Mouse (Mus musculus): Measurements from ENCODE around the gene Etl4.
"Not testable (repeated sequence)": the region's sequence is repeated elsewhere in the genome, so short reads cannot be mapped to it uniquely, and the experiment has no call there.

Gene Etl4

DNA sequence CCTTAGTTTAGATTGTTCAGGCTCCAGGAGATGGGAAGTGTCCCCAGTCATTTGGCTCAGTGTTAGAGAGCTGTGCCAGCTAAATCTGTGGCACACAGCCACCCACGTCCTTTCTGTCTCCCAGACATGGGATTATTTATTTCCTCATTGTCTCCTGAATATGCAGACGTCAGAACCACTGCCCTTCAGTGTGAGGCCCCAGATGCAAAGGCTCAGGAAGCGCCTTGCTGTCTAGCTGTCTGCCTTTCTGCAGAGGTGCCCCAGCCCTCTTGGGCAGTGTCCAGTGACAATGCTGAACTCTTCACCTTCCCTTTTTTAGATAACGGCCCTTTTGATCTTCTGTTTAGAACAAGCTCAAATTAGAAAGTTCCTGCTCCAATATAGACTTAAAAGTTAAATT is 740.2 kb downstream of the Etl4 start:
- peak; percentile 3 to 5 for DNase-seq (ENCODE audit: low spot score in 2 of 2)

- DNase-seq (ENCODE audit: low spot score in 2 of 2): no peak
Measured at GRCm38 (mm10) chr2:20653116-20653515, 743.5 kb downstream of the Etl4 start.

- no peak for DNase-seq (ENCODE audit: low spot score in 2 of 2)
Measured at GRCm38 (mm10) chr2:20654058-20654457, 744.5 kb downstream of the Etl4 start.

GRCm38 (mm10) chr2:20654598-20655340 is 745.2 kb downstream of the Etl4 start:
- no peak for DNase-seq (ENCODE audit: low spot score in 2 of 2)

DNA sequence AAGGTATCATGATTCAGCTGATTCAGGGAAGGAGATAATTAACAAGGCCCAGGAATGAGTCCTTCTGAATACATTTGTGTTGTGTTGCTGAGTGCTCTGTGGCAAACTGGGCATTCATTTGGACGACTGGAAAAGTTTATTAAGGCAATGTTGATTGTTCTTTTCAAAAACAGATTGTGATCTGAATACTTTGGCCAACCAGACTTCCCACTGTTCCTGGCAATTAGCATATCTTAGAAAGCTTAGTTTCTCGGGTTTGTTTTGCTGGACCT is 745.7 kb downstream of the Etl4 start:
- no peak for DNase-seq (ENCODE audit: low spot score in 2 of 2)

- no peak for DNase-seq (ENCODE audit: low spot score in 2 of 2)
Measured at GRCm38 (mm10) chr2:20657856-20658255, 748.3 kb downstream of the Etl4 start.

GRCm38 (mm10) chr2:20661841-20662240 is 752.3 kb downstream of the Etl4 start:
- DNase-seq (ENCODE audit: low spot score in 2 of 2): no peak

DNA sequence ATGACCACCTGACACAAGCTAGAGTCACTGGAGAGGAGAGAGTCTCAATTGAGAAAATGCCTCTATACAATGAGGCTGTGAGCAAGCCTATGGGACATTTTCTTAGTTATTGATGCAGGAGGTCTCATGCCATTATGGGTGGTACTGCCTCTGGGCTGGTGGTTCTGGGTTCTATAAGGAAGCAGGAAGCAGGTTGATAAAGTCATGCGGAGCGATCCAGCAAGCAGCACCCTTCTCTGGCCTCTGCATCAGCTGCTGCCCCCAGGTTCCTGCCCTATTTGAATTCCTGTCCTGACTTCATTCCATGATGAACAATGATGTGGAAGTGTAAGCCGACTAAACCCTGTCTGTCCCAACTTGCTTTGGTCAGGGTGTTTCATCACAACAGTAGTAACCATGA is 753.1 kb downstream of the Etl4 start:
- DNase-seq (ENCODE audit: low spot score in 2 of 2): no peak

DNA sequence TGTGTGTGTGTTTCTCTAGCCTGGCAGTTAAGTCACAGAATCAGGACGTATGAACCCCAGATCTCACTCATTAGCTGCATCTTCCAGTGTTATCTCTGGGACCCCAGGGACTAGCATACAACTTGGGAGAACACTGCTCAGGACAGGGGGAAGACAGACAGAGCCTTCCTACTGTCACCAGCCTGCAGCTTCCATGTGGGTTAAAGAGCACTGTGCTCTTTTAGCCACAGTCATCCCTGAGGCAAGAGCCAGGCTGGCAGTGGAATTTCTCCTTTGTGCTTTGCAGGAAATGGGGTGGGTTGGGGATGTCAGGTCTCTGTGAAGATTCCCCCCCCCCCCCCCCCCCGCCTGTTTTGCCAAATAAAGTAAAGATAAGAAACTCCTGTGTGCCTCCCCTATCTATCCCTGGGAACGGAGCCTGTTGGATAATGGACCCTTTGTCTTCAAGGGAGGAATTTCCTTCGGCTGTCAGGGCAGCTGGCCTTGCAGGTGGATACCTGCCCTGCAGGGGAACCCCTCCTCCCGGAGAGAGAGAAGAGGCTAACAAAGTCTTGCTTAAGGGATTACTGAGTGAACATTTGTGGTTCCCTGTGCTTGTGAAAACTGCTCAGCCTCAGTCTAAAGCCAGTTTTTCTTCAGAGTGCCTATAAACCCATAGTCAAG is 755.9 kb downstream of the Etl4 start:
- no peak for DNase-seq (ENCODE audit: low spot score in 2 of 2)

GRCm38 (mm10) chr2:20666051-20666478 is 756.5 kb downstream of the Etl4 start:
- DNase-seq (ENCODE audit: low spot score in 2 of 2): peak in 1 of 2 experiments; percentile 18

DNA sequence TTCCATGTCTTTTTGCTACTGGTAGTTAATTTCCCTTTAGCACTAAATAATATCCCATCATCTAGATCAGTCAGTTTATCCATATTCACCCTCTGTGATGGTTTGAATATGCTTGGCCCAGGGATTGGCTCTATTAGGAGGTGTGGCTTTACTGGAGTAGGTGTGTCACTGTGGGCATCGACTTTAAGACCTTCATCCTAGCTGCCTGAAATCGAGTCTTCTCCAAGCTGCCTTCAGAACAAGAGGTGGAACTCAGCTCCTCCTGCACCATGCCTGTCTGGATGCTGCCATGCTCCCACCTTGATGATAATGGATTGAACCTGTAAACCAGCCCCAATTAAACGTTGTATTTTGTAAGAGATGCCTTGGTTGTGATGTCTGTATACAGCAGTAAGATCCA is 758.3 kb downstream of the Etl4 start:
- no peak for DNase-seq (ENCODE audit: low spot score in 2 of 2)

DNA sequence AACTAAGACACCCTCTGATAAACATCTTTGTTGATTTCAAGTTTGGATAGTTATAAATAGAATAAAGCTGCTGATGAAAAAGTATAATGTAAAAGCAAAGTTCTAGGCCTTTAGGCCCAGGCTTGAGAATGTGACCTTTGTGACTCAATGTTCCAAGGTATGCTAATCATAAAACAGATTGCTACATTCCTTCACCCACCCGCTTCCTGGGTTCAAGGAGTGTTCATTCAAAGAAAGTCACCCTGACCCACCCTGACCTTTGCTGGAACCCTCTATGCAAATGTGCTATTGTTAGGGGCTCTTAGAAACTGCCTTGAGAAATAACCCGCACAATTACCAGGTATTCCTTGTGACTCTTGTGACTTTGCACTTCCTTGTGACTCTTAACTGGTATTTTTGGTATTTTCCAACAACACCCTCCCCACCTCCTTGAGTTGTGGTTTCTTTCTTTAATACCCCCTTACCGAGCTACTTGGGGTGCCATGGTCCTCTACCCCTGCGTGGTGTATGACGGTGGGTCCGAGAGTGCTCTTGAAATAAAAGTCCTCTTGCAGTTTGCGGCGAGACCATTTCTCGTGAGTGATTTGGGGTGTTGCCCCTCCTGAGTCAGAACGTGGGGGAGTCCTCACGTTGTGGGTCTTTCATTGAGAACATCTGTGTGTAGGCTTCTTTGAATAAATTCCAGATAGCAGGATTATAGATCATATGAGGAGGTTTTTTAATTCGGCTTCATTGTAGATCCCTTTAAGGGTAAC is 758.9 kb downstream of the Etl4 start:
- DNase-seq (ENCODE audit: low spot score in 2 of 2): not testable (repeated sequence)

- DNase-seq (ENCODE audit: low spot score in 2 of 2): no peak
Measured at GRCm38 (mm10) chr2:20669367-20669766, 759.8 kb downstream of the Etl4 start.

GRCm38 (mm10) chr2:20671546-20672255 is 762.1 kb downstream of the Etl4 start:
- DNase-seq (ENCODE audit: low spot score in 2 of 2): no peak

DNA sequence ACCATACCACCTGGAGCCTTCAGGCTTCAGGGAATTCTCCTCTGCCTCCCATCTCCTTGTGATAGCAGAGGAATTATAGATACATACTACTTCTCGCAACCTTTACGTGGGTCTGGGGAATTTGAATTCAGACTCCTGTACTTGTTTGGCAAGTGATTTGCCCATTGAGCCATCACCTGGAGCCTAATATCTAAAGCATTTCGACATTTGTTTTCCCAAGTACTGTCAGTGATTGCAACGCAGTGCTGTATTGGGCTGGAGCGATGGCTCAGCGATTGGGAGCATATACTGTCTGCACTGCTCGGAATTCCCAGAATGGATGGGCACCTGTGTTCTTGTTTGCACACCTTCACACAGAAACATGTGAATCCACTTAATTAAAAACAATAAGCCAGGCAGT is 762.7 kb downstream of the Etl4 start:
- no peak for DNase-seq (ENCODE audit: low spot score in 2 of 2)

GRCm38 (mm10) chr2:20672803-20673603 is 763.4 kb downstream of the Etl4 start:
- peak; percentile 15 to 30 for DNase-seq (ENCODE audit: low spot score in 2 of 2)

DNA sequence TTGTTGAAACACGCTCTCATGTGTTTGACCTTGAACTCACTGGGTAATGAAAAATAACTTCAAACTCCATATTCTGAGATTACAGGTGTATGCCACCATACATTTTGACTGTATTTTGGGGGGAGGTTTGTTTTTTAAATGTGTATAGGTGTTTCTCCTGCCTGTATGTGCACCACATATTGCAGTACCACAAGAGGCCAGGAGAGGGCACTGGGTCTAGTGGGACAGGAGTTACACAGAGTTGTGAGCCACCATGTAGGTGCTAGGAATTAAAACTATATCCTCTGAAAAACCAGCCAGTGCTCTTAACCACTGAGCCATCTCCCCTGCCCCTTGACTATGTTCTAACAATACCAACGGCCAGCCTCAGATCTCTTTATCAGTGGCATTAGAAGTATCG is 766.8 kb downstream of the Etl4 start:
- DNase-seq (ENCODE audit: low spot score in 2 of 2): no peak

GRCm38 (mm10) chr2:20678793-20679192 is 769.2 kb downstream of the Etl4 start:
- DNase-seq (ENCODE audit: low spot score in 2 of 2): no peak

- DNase-seq (ENCODE audit: low spot score in 2 of 2): not testable (repeated sequence)
Measured at GRCm38 (mm10) chr2:20682203-20682602, 772.6 kb downstream of the Etl4 start.

GRCm38 (mm10) chr2:20689389-20689788 is 779.8 kb downstream of the Etl4 start:
- no peak for DNase-seq (ENCODE audit: low spot score in 2 of 2)

DNA sequence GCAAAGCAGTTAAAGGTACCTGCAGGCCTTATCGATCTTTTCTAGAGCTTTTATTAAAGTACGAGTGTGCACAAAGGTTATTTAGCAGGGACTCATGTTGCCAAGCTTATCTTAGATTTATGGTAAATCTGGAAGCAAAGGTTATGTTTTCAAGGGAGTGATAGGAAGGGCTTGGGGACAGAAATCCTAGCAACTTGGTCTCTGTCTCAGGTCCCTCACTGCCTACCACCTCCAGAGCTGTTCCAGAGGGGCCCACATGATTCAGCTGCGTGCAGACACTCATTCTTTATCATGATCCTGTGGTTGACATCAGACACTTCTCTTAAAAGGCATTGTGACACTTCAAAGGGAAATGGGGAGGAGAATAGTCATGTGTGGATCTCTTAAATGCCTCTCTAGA is 783.3 kb downstream of the Etl4 start:
- no peak for DNase-seq (ENCODE audit: low spot score in 2 of 2)

Measured in heart, adult 9 months (tissue).